Mouse (Mus musculus): Measurements from ENCODE around the gene Fgf8.

Gene Fgf8

GRCm38 (mm10) chr19:45742218-45742983, at the start of gene Fgf8:
Fgf8 (minus strand) TSS chr19:45742915.
- peak; percentile 31 to 42 for DNase-seq (ENCODE audit: low read depth in 2 of 2, low spot score in 2 of 2)

- no peak for DNase-seq (ENCODE audit: low read depth in 2 of 2, low spot score in 2 of 2)
Measured at GRCm38 (mm10) chr19:45792404-45792803, 49.7 kb upstream of the Fgf8 start.

GRCm38 (mm10) chr19:45789888-45790874, 47.5 kb upstream of the Fgf8 start:
- no peak for DNase-seq (ENCODE audit: low read depth in 2 of 2, low spot score in 2 of 2)

- DNase-seq (ENCODE audit: low read depth in 2 of 2, low spot score in 2 of 2), result no peak
Measured at GRCm38 (mm10) chr19:45789365-45789764, 46.6 kb upstream of the Fgf8 start.

GRCm38 (mm10) chr19:45788337-45788736, 45.6 kb upstream of the Fgf8 start:
- DNase-seq (ENCODE audit: low read depth in 2 of 2, low spot score in 2 of 2), result no peak

GRCm38 (mm10) chr19:45787450-45787849, 44.7 kb upstream of the Fgf8 start:
- no peak for DNase-seq (ENCODE audit: low read depth in 2 of 2, low spot score in 2 of 2)

GRCm38 (mm10) chr19:45785470-45785869, 42.8 kb upstream of the Fgf8 start:
- no peak for DNase-seq (ENCODE audit: low read depth in 2 of 2, low spot score in 2 of 2)

- no peak for DNase-seq (ENCODE audit: low read depth in 2 of 2, low spot score in 2 of 2)
Measured at GRCm38 (mm10) chr19:45783933-45784576, 41.3 kb upstream of the Fgf8 start.

- peak; percentile 97 to 98 for DNase-seq (ENCODE audit: low read depth in 2 of 2, low spot score in 2 of 2)
Measured at GRCm38 (mm10) chr19:45783181-45783932, 40.6 kb upstream of the Fgf8 start, which contains the start of gene Mgea5. Mgea5 (minus strand) TSS chr19:45783837.

GRCm38 (mm10) chr19:45782315-45783001, 39.7 kb upstream of the Fgf8 start:
- peak; percentile 52 to 56 for DNase-seq (ENCODE audit: low read depth in 2 of 2, low spot score in 2 of 2)

- no peak for DNase-seq (ENCODE audit: low read depth in 2 of 2, low spot score in 2 of 2)
Measured at GRCm38 (mm10) chr19:45781676-45782075, 39.0 kb upstream of the Fgf8 start.

GRCm38 (mm10) chr19:45780350-45780915, 37.7 kb upstream of the Fgf8 start:
- DNase-seq (ENCODE audit: low read depth in 2 of 2, low spot score in 2 of 2), result peak in 1 of 2 experiments; percentile 27

- DNase-seq (ENCODE audit: low read depth in 2 of 2, low spot score in 2 of 2), result no peak
Measured at GRCm38 (mm10) chr19:45775486-45775885, 32.8 kb upstream of the Fgf8 start.

GRCm38 (mm10) chr19:45771501-45771900, 28.8 kb upstream of the Fgf8 start:
- no peak for DNase-seq (ENCODE audit: low read depth in 2 of 2, low spot score in 2 of 2)

GRCm38 (mm10) chr19:45760810-45761209, 18.1 kb upstream of the Fgf8 start:
- no peak for DNase-seq (ENCODE audit: low read depth in 2 of 2, low spot score in 2 of 2)

GRCm38 (mm10) chr19:45758671-45759070, 16.0 kb upstream of the Fgf8 start:
- no peak for DNase-seq (ENCODE audit: low read depth in 2 of 2, low spot score in 2 of 2)

GRCm38 (mm10) chr19:45753551-45753950, 10.8 kb upstream of the Fgf8 start:
- no peak for DNase-seq (ENCODE audit: low read depth in 2 of 2, low spot score in 2 of 2)

- DNase-seq (ENCODE audit: low read depth in 2 of 2, low spot score in 2 of 2), result peak in 1 of 2 experiments; percentile 36
Measured at GRCm38 (mm10) chr19:45751881-45752280, 9.2 kb upstream of the Fgf8 start.

GRCm38 (mm10) chr19:45749243-45750043, 6.7 kb upstream of the Fgf8 start, which contains the start of gene Npm3:
Npm3 (minus strand) TSS chr19:45749591.
- peak; percentile 77 to 86 for DNase-seq (ENCODE audit: low read depth in 2 of 2, low spot score in 2 of 2)

All from CD8-positive naive resting alpha-beta T cell, adult 2 months (primary cell).